Mouse (Mus musculus): Measurements from ENCODE around the gene Mapkapk5. TPM values are rescaled to one million over a fixed set of nuclear protein-coding genes. Genes with fewer than 3 reads are reported as not detected.

Mapkapk5 gene
- total RNA-seq (2021) (10 to 100 TPM; 63.5 to 96.5 TPM), polyA plus RNA-seq (2012; rRNA removed) (18.9 and 20.1 TPM in 2 replicates)
- long read RNA-seq, transcript Mapkapk5-201 (14 exons, 2,234 nt), result major isoform, 8 of 12 reads
- long read RNA-seq, partial matches to known transcripts, result 0 of 12 reads
- long read RNA-seq, other reads (novel, unspliced or antisense), result 1 of 12 reads

GRCm38 (mm10) chr5:121545793-121546529, at the start of gene Mapkapk5:
Gene Mapkapk5, minus strand, starts transcription at chr5:121545905.
- DNase-seq, result peak; percentile 97

GRCm38 (mm10) chr5:121594714-121595313, 49.1 kb upstream of the Mapkapk5 start:
- no peak for DNase-seq

GRCm38 (mm10) chr5:121593451-121594401, 48.0 kb upstream of the Mapkapk5 start, which contains the start of gene Aldh2:
Gene Aldh2, minus strand, starts transcription at chr5:121593824.
- peak; percentile 94 for DNase-seq

- no peak for DNase-seq
Observed at GRCm38 (mm10) chr5:121592816-121593407, 47.2 kb upstream of the Mapkapk5 start.

- peak; percentile 67 for DNase-seq
Observed at GRCm38 (mm10) chr5:121592064-121592815, 46.5 kb upstream of the Mapkapk5 start.

- DNase-seq, result peak; percentile 68
Observed at GRCm38 (mm10) chr5:121591417-121592063, 45.8 kb upstream of the Mapkapk5 start.

GRCm38 (mm10) chr5:121589928-121590327, 44.2 kb upstream of the Mapkapk5 start:
- DNase-seq, result no peak

GRCm38 (mm10) chr5:121586400-121587039, 40.8 kb upstream of the Mapkapk5 start:
- peak; percentile 72 for DNase-seq

- no peak for DNase-seq
Observed at GRCm38 (mm10) chr5:121585699-121586098, 40.0 kb upstream of the Mapkapk5 start.

- peak; percentile 34 for DNase-seq
Observed at GRCm38 (mm10) chr5:121585005-121585404, 39.3 kb upstream of the Mapkapk5 start.

GRCm38 (mm10) chr5:121583765-121584501, 38.2 kb upstream of the Mapkapk5 start:
- peak; percentile 98 for DNase-seq

GRCm38 (mm10) chr5:121581945-121582344, 36.2 kb upstream of the Mapkapk5 start:
- DNase-seq, result no peak

GRCm38 (mm10) chr5:121576927-121577488, 31.3 kb upstream of the Mapkapk5 start:
- peak; percentile 90 for DNase-seq

GRCm38 (mm10) chr5:121575867-121576266, 30.2 kb upstream of the Mapkapk5 start:
- DNase-seq, result no peak

- no peak for DNase-seq
Observed at GRCm38 (mm10) chr5:121574145-121574544, 28.4 kb upstream of the Mapkapk5 start.

- DNase-seq, result no peak
Observed at GRCm38 (mm10) chr5:121570787-121571186, 25.1 kb upstream of the Mapkapk5 start.

- DNase-seq, result no peak
Observed at GRCm38 (mm10) chr5:121569881-121570420, 24.2 kb upstream of the Mapkapk5 start.

- DNase-seq, result no peak
Observed at GRCm38 (mm10) chr5:121566035-121566681, 20.5 kb upstream of the Mapkapk5 start.

Data from adrenal gland, adult 2 months (tissue).